Mouse (Mus musculus) thymus, postnatal 36 days (tissue): ENCODE data around the gene Tenm2.

ENCODE experiments used
- DNase-seq, 2 experiments: peaks; one replicate each; pipeline ENCODE4 v3.0.0; 2022; ENCODE audit warnings: mixed read lengths in 2 of 2

Gene Tenm2

GRCm38 (mm10) chr11:36171991-36172390, 1063.8 kb downstream of the Tenm2 start:
- no peak for DNase-seq

GRCm38 (mm10) chr11:36171221-36171620, 1064.5 kb downstream of the Tenm2 start:
- no peak for DNase-seq

GRCm38 (mm10) chr11:36169738-36170137, 1066.0 kb downstream of the Tenm2 start:
- DNase-seq = no peak

GRCm38 (mm10) chr11:36168921-36169537, 1066.7 kb downstream of the Tenm2 start:
- no peak for DNase-seq

- no peak for DNase-seq
Measured at GRCm38 (mm10) chr11:36167766-36168318, 1067.9 kb downstream of the Tenm2 start.

GRCm38 (mm10) chr11:36163580-36163979, 1072.2 kb downstream of the Tenm2 start:
- DNase-seq = no peak

GRCm38 (mm10) chr11:36161765-36162321, 1073.9 kb downstream of the Tenm2 start:
- DNase-seq = no peak

GRCm38 (mm10) chr11:36153450-36153849, 1082.3 kb downstream of the Tenm2 start:
- no peak for DNase-seq

- no peak for DNase-seq
Measured at GRCm38 (mm10) chr11:36153011-36153410, 1082.8 kb downstream of the Tenm2 start.

- DNase-seq = no peak
Measured at GRCm38 (mm10) chr11:36152226-36152625, 1083.5 kb downstream of the Tenm2 start.

- no peak for DNase-seq
Measured at GRCm38 (mm10) chr11:36149092-36149491, 1086.7 kb downstream of the Tenm2 start.

- no peak for DNase-seq
Measured at GRCm38 (mm10) chr11:36145057-36145456, 1090.7 kb downstream of the Tenm2 start.

GRCm38 (mm10) chr11:36140411-36140810, 1095.4 kb downstream of the Tenm2 start:
- DNase-seq = no peak

GRCm38 (mm10) chr11:36139521-36139920, 1096.2 kb downstream of the Tenm2 start:
- DNase-seq = no peak

- DNase-seq = no peak
Measured at GRCm38 (mm10) chr11:36137840-36138239, 1097.9 kb downstream of the Tenm2 start.

- no peak for DNase-seq
Measured at GRCm38 (mm10) chr11:36137276-36137675, 1098.5 kb downstream of the Tenm2 start.

GRCm38 (mm10) chr11:36134645-36135044, 1101.1 kb downstream of the Tenm2 start:
- no peak for DNase-seq

- no peak for DNase-seq
Measured at GRCm38 (mm10) chr11:36123275-36123674, 1112.5 kb downstream of the Tenm2 start.

- no peak for DNase-seq
Measured at GRCm38 (mm10) chr11:36121410-36121929, 1114.3 kb downstream of the Tenm2 start.

- no peak for DNase-seq
Measured at GRCm38 (mm10) chr11:36120591-36121409, 1115.0 kb downstream of the Tenm2 start.

GRCm38 (mm10) chr11:36113326-36113725, 1122.4 kb downstream of the Tenm2 start:
- DNase-seq = no peak

- no peak for DNase-seq
Measured at GRCm38 (mm10) chr11:36108970-36109731, 1126.6 kb downstream of the Tenm2 start.

- no peak for DNase-seq
Measured at GRCm38 (mm10) chr11:36107840-36108239, 1127.9 kb downstream of the Tenm2 start.
